Mouse (Mus musculus) left cerebral cortex, adult 8-10 months (tissue): ENCODE measurements at regions not wholly inside any gene's neighbourhood (a gene's known extent, or its start where the extent isn't known, plus 50 kb on each side); places are given as distances from the start of the nearest gene placed in this dataset.

Source experiments
- DNase-seq, 2 experiments: peaks; one replicate each; pipeline ENCODE4 v3.0.0; 2022; ENCODE audit warnings: low spot score in 2 of 2

- DNase-seq = no peak
Measured at GRCm38 (mm10) chr2:178660071-178660470, 229.7 kb downstream of the Cdh26 start.

- DNase-seq = no peak
Measured at GRCm38 (mm10) chr2:178662396-178662795, 232.1 kb downstream of the Cdh26 start.

GRCm38 (mm10) chr2:178664977-178665376 is 234.6 kb downstream of the Cdh26 start:
- DNase-seq = no peak

GRCm38 (mm10) chr2:178668451-178668850 is 238.1 kb downstream of the Cdh26 start:
- DNase-seq = no peak

- DNase-seq = no peak
Measured at GRCm38 (mm10) chr2:178670952-178671351, 240.6 kb downstream of the Cdh26 start.

- no peak for DNase-seq
Measured at GRCm38 (mm10) chr2:178673621-178674020, 243.3 kb downstream of the Cdh26 start.

- no peak for DNase-seq
Measured at GRCm38 (mm10) chr2:178674621-178675020, 244.3 kb downstream of the Cdh26 start.

GRCm38 (mm10) chr2:178676970-178677369 is 246.6 kb downstream of the Cdh26 start:
- DNase-seq = no peak

- no peak for DNase-seq
Measured at GRCm38 (mm10) chr2:178680368-178680767, 250.0 kb downstream of the Cdh26 start.

- DNase-seq = no peak
Measured at GRCm38 (mm10) chr2:178684026-178684958, 254.0 kb downstream of the Cdh26 start.

- no peak for DNase-seq
Measured at GRCm38 (mm10) chr2:178685211-178685610, 254.9 kb downstream of the Cdh26 start.

- no peak for DNase-seq
Measured at GRCm38 (mm10) chr2:178686167-178686601, 255.9 kb downstream of the Cdh26 start.

- no peak for DNase-seq
Measured at GRCm38 (mm10) chr2:178688586-178688985, 258.3 kb downstream of the Cdh26 start.

- DNase-seq = no peak
Measured at GRCm38 (mm10) chr2:178691190-178691864, 261.0 kb downstream of the Cdh26 start.

- no peak for DNase-seq
Measured at GRCm38 (mm10) chr2:178691865-178692228, 261.5 kb downstream of the Cdh26 start.

- no peak for DNase-seq
Measured at GRCm38 (mm10) chr2:178692231-178692630, 261.9 kb downstream of the Cdh26 start.

- peak; percentile 25 to 86 for DNase-seq
Measured at GRCm38 (mm10) chr2:178698648-178699047, 268.3 kb downstream of the Cdh26 start.

- no peak for DNase-seq
Measured at GRCm38 (mm10) chr2:178700825-178701224, 270.5 kb downstream of the Cdh26 start.

GRCm38 (mm10) chr2:178704510-178704909 is 274.2 kb downstream of the Cdh26 start:
- DNase-seq = no peak

- DNase-seq = no peak
Measured at GRCm38 (mm10) chr2:178708649-178709048, 278.3 kb downstream of the Cdh26 start.

GRCm38 (mm10) chr2:178709192-178709881 is 279.0 kb downstream of the Cdh26 start:
- DNase-seq = no peak

GRCm38 (mm10) chr2:178710001-178710400 is 279.7 kb downstream of the Cdh26 start:
- no peak for DNase-seq
